Mouse (Mus musculus): Measurements from ENCODE around the gene Tet3. TPM values are rescaled to one million over a fixed set of nuclear protein-coding genes. Genes with fewer than 3 reads are reported as not detected.
A peak's percentile ranks its signal among the peaks of the same experiment; 100 is the strongest.

Tet3 gene
- polyA plus RNA-seq, 1 experiment from 2014 or later = 47.1 TPM

DNA sequence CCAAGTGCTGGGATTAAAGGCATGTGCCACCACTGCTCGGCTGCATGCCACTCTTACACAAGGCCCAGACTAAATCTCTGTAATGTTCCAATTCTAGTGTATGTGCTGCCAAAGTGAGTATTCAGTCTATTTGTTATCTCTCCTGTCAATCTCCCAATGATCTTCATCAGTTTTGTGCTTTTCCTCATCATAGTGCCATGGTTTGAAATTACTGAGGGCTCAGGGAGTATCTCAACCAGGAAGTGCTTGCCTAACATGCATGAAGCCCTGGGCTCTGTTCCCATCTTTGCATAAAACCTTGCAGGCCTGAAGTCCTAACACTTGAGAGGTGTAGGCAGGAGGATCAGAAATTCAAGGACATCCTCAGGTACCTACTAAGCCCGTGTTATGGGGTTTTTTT is 136.1 kb downstream of the Tet3 start:
- ATAC-seq (ENCODE audit: low read depth) = no peak
- Histone ChIP-seq H3K4me1 (replicated peaks; ENCODE audit: control insufficient read depth, insufficient read depth, low read length) (peaks cover 11% of the 10 kb centered on the region), H3K4me2 (ENCODE audit: low read depth, low read length) (no peak overlapping the region), H3K36me3 (ENCODE audit: control insufficient read depth, insufficient read depth, low read length) (no peaks in the 10 kb centered on the region; the same call in 1 of the 2 replicates), H3K9me3 (ENCODE audit: control insufficient read depth, low read length) (no peaks in the 10 kb centered on the region), H3K27me3 (ENCODE audit: control insufficient read depth, insufficient read depth, low read depth, low read length) (no peaks in the 10 kb centered on the region), H3K9ac (ENCODE audit: low read length) (no peak overlapping the region), H3K4me3 (ENCODE audit: low read length) (no peak overlapping the region), H3K27ac (ENCODE audit: low read length) (no peak overlapping the region)
- WGBS = 60% methylated on average over 2 of the region's 2 CpGs

DNA sequence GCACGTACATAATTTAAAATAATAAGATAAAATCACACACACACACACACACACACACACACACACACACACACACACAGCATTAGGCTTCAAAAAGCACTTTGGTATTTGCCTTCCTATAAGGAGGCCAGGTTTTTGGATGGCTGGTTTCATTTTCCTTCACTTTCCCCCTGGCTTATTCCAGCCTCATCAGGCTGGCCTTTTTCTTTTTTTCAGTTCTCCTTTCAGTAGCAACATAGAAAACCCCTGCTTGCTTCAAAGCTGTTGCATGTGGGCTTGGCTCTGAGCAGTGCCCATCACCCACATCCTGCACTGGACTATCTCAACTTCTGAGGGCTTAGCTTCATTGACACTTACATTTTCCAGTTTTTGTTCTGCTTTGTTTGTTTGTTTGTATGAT is 137.0 kb downstream of the Tet3 start:
- Histone ChIP-seq H3K27me3 (ENCODE audit: control insufficient read depth, insufficient read depth, low read depth, low read length) (no peaks in the 10 kb centered on the region), H3K9ac (ENCODE audit: low read length) (no peak overlapping the region), H3K4me2 (ENCODE audit: low read depth, low read length) (no peak overlapping the region), H3K4me1 (replicated peaks; ENCODE audit: control insufficient read depth, insufficient read depth, low read length) (peaks cover 6% of the 10 kb centered on the region), H3K27ac (ENCODE audit: low read length) (no peak overlapping the region), H3K9me3 (ENCODE audit: control insufficient read depth, low read length) (no peaks in the 10 kb centered on the region), H3K4me3 (ENCODE audit: low read length) (no peak overlapping the region), H3K36me3 (ENCODE audit: control insufficient read depth, insufficient read depth, low read length) (no peaks in the 10 kb centered on the region)
- ATAC-seq (ENCODE audit: low read depth) = no peak
- WGBS = 29% methylated on average over 1 of the region's 1 CpGs

DNA sequence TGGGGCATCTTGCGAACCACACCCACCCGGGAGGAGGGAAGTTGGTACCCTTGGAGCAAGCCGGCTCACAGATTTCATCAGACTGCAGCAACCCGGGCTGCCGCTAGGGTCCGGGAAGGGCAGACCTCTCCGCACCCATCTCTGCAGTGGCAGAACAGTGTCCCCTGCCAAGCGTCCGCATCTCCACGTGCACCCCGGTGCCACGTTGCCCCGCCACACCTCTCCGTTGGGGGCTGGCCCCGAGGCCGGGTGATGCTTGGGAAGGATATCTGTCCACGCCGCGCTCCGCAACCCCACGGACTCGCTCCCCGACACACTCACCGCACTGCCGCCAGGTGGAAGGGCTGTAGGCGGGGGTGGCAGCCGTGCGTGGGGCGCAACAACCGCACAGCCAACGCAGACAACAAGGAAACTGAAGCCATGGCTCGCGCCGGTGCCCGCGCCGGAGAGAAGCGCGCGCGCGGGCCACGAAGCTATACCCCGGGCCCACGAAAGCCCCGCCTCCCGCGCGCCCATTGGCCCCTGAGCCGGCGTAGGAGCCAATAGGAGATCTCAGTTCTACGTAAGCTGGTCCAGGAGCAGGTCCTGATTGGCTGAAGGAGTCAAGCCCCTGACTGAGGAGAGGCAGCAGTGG is 141.7 kb downstream of the Tet3 start:
- H3K9me3 ChIP-seq (ENCODE audit: control insufficient read depth, low read length) = no peaks in the 10 kb centered on the region
- WGBS = under 1% methylated on average over 52 of the region's 52 CpGs
- H3K4me3 ChIP-seq (ENCODE audit: low read length) = peak overlapping the region; percentile 98
- peak overlapping the region; percentile 82 for H3K9ac ChIP-seq (ENCODE audit: low read length)
- peaks cover 14% of the 10 kb centered on the region for H3K4me1 ChIP-seq (replicated peaks; ENCODE audit: control insufficient read depth, insufficient read depth, low read length)
- H3K36me3 ChIP-seq (ENCODE audit: control insufficient read depth, insufficient read depth, low read length) = peaks cover 3% of the 10 kb centered on the region; the same call in 1 of the 2 replicates
- H3K27me3 ChIP-seq (ENCODE audit: control insufficient read depth, insufficient read depth, low read depth, low read length) = no peaks in the 10 kb centered on the region
- peak overlapping the region; percentile 91 for H3K4me2 ChIP-seq (ENCODE audit: low read depth, low read length)
- peak; percentile 99 for ATAC-seq (ENCODE audit: low read depth)
- peak overlapping the region; percentile 31; the same call in 1 of the 2 replicates for H3K27ac ChIP-seq (ENCODE audit: low read length)

DNA sequence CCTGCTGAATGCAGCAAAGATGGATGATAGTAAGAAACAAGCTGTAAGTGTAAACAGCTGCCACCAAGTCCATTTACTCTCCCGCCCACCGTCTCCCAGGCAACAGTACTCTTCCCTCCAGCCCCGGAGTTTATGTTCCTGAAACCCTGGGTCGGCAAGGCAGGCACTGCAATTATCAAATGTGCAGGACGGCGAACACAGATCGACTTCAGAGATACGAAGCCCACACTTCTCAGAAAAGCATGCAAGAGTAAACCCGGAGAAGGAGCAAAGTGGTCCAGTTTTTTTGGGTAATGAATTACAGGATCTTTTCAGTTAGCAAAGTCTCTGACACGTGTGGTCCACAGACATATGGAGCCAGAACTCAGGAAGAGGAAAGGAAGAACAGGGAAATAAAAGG is 142.9 kb downstream of the Tet3 start:
- Histone ChIP-seq H3K27me3 (ENCODE audit: control insufficient read depth, insufficient read depth, low read depth, low read length) (no peaks in the 10 kb centered on the region), H3K36me3 (ENCODE audit: control insufficient read depth, insufficient read depth, low read length) (peaks cover 6% of the 10 kb centered on the region; the same call in 1 of the 2 replicates), H3K4me3 (ENCODE audit: low read length) (peak overlapping the region; percentile 98), H3K27ac (ENCODE audit: low read length) (no peak overlapping the region), H3K9me3 (ENCODE audit: control insufficient read depth, low read length) (no peaks in the 10 kb centered on the region), H3K4me1 (replicated peaks; ENCODE audit: control insufficient read depth, insufficient read depth, low read length) (peaks cover 14% of the 10 kb centered on the region), H3K9ac (ENCODE audit: low read length) (peak overlapping the region; percentile 39), H3K4me2 (ENCODE audit: low read depth, low read length) (peak overlapping the region; percentile 91)
- WGBS = 3% methylated on average over 10 of the region's 10 CpGs
- no peak for ATAC-seq (ENCODE audit: low read depth)

DNA sequence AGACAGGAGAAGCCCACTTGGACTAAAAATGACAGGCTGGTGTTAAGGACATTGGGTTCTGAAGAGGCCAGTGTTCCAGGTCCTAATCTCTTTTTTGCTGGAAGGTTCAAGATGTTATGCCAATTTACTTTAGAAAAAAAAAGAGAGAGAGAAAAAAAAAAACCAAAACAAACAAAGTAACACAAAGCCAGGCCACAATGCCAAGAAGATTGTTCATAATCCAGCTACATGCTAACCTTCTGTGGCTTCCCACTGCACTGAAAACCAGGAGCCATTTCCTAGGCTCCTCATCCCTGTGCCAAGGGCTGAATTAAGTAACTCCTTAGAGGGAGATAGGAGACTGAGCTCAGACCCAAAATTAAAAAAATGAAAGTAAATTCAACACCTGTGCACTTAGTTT is 143.6 kb downstream of the Tet3 start:
- H3K9me3 ChIP-seq (ENCODE audit: control insufficient read depth, low read length) = no peaks in the 10 kb centered on the region
- no peaks in the 10 kb centered on the region for H3K27me3 ChIP-seq (ENCODE audit: control insufficient read depth, insufficient read depth, low read depth, low read length)
- no peak overlapping the region for H3K27ac ChIP-seq (ENCODE audit: low read length)
- no peak overlapping the region; the same call in 1 of the 2 replicates for H3K4me2 ChIP-seq (ENCODE audit: low read depth, low read length)
- ATAC-seq (ENCODE audit: low read depth) = no peak
- no peak overlapping the region for H3K4me3 ChIP-seq (ENCODE audit: low read length)
- H3K36me3 ChIP-seq (ENCODE audit: control insufficient read depth, insufficient read depth, low read length) = peaks cover 6% of the 10 kb centered on the region; the same call in 1 of the 2 replicates
- H3K9ac ChIP-seq (ENCODE audit: low read length) = no peak overlapping the region
- peaks cover 14% of the 10 kb centered on the region for H3K4me1 ChIP-seq (replicated peaks; ENCODE audit: control insufficient read depth, insufficient read depth, low read length)

DNA sequence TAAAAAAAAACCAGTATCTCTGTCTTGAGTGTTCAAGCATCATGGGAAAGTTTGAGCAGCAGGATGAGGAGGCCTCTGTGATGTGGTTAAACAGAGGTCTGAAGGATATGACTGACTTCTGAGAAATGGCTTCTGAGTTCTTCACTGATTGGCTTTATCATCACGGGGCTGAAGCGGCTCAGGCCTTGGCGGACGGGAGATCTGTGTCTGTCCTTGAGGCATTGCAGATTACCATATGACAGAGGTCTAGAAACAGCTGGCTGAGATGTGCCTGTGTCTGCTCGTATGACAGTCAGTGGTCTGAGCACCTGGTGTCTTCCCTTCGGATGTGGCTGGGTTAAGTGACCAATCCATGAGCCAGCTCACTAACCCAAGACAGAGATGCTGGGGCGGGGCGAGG is 146.4 kb downstream of the Tet3 start:
- H3K4me3 ChIP-seq (ENCODE audit: low read length) = no peak overlapping the region
- no peak for ATAC-seq (ENCODE audit: low read depth)
- H3K9ac ChIP-seq (ENCODE audit: low read length) = no peak overlapping the region
- peaks cover 14% of the 10 kb centered on the region for H3K4me1 ChIP-seq (replicated peaks; ENCODE audit: control insufficient read depth, insufficient read depth, low read length)
- no peaks in the 10 kb centered on the region for H3K27me3 ChIP-seq (ENCODE audit: control insufficient read depth, insufficient read depth, low read depth, low read length)
- WGBS = 89% methylated on average over 8 of the region's 8 CpGs
- no peak overlapping the region for H3K4me2 ChIP-seq (ENCODE audit: low read depth, low read length)
- no peaks in the 10 kb centered on the region for H3K9me3 ChIP-seq (ENCODE audit: control insufficient read depth, low read length)
- peaks cover 10% of the 10 kb centered on the region for H3K36me3 ChIP-seq (ENCODE audit: control insufficient read depth, insufficient read depth, low read length)
- H3K27ac ChIP-seq (ENCODE audit: low read length) = no peak overlapping the region

Small RNAs within 50 kb of the gene (microRNA-seq; reads per million reads assigned to microRNA genes)
- not detected for gene Mir6374

Other genes with a start within 250 kb of the Tet3 start
- 2.1 and 3.1 TPM in 2 replicates for gene Slc4a5, start 239.3 kb downstream of the Tet3 start, polyA plus RNA-seq (2015; fragmentation: Nextera tagmentation; extraction: Ambion mirVana)
- gene Mthfd2, start 133.2 kb downstream of the Tet3 start, polyA plus RNA-seq (2015; fragmentation: Nextera tagmentation; extraction: Ambion mirVana) = 26.0 and 27.4 TPM in 2 replicates
- gene Mob1a, start 133.1 kb downstream of the Tet3 start, polyA plus RNA-seq (2015; fragmentation: Nextera tagmentation; extraction: Ambion mirVana) = 72.6 and 72.7 TPM in 2 replicates
- 132 and 133 TPM in 2 replicates for gene Bola3, start 109.9 kb downstream of the Tet3 start, polyA plus RNA-seq (2015; fragmentation: Nextera tagmentation; extraction: Ambion mirVana)
- gene Dguok, start 47.9 kb upstream of the Tet3 start, polyA plus RNA-seq (2015; fragmentation: Nextera tagmentation; extraction: Ambion mirVana) = 78.3 and 87.0 TPM in 2 replicates
- gene Actg2, start 77.2 kb upstream of the Tet3 start, polyA plus RNA-seq (2015; fragmentation: Nextera tagmentation; extraction: Ambion mirVana) = 123 and 128 TPM in 2 replicates
- gene Stambp, start 113.6 kb upstream of the Tet3 start, polyA plus RNA-seq (2015; fragmentation: Nextera tagmentation; extraction: Ambion mirVana) = 25.8 and 28.0 TPM in 2 replicates
- 0.08 and 0.35 TPM in 2 replicates for gene Clec4f, start 197.1 kb upstream of the Tet3 start, polyA plus RNA-seq (2015; fragmentation: Nextera tagmentation; extraction: Ambion mirVana)
- gene Cd207, start 218.8 kb upstream of the Tet3 start, polyA plus RNA-seq (2015; fragmentation: Nextera tagmentation; extraction: Ambion mirVana) = not detected in 2 replicates